Mouse (Mus musculus): ENCODE data around the gene Oat. TPM values are rescaled to one million over a fixed set of nuclear protein-coding genes. Genes with fewer than 3 reads are reported as not detected.

Gene Oat
- 125 TPM for polyA plus RNA-seq (2014; fragmentation: Illumina TruSeq; extraction: RNeasy Lipid Tissue Mini Kit (QIAGEN cat#74804); ENCODE audit: low read depth, low replicate concordance)

GRCm38 (mm10) chr7:132576116-132576650 lies at the start of gene Oat:
Gene Oat, minus strand, starts transcription at chr7:132576398.

GRCm38 (mm10) chr7:132610468-132611318 lies 34.5 kb upstream of the Oat start, which contains the start of gene Lhpp:
Gene Lhpp, plus strand, starts transcription at chr7:132610638.

DNA sequence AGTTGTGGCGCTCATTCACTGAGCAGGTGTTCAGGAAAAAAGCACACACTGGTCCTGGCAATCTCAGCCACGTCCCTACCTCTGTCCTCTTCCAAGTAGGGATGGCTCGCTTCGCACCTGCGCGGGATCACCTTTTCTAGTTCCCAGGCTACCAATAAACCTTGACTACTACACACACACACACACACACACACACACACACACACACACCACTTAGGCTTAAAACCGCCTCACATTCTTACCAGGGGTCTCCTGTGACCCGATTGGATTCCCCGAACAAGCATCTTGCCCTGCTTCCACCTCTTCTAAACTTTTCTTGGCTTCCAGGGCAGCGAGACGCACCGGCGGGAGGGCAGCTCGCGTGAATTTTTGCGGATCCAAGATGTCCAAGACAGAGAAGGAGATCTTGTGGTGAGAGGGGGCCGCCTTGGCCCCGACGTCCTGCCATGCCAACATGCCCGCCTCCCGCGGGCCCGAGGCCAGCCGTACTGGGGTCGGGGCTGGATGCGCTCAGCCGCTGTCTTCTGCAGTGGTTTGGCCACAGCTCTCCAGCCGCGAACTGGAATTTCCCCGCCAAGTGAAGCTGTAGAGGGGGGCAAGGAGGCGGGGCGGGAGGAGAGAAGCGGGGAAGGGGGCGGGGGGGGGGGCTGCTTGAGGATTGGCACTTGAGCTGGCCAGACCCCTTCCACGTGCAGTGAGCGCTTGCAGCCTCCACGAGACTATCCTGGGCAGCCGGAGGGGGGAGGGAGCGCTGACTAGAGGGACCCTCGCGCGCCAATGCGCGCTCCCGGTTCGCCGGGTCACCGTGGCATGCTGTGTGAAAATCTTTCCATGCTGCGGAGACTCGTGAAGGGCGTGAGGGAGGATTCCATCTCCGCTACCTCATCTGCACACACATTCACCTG lies 23.1 kb upstream of the Oat start, which contains the start of gene Nkx1-2:
Gene Nkx1-2 (minus strand): TSS at position 567 of the 905 bp plus-strand sequence.

Other genes starting within 250 kb of the Oat start
- gene Nkx1-2, start 23.2 kb upstream of the Oat start, polyA plus RNA-seq (2014; fragmentation: Illumina TruSeq; extraction: RNeasy Lipid Tissue Mini Kit (QIAGEN cat#74804); ENCODE audit: low read depth, low replicate concordance) = not detected
- gene Lhpp, start 34.2 kb upstream of the Oat start, polyA plus RNA-seq (2014; fragmentation: Illumina TruSeq; extraction: RNeasy Lipid Tissue Mini Kit (QIAGEN cat#74804); ENCODE audit: low read depth, low replicate concordance) = 9.3 TPM
- 32.6 TPM for gene Fam53b, start 237.5 kb upstream of the Oat start, polyA plus RNA-seq (2014; fragmentation: Illumina TruSeq; extraction: RNeasy Lipid Tissue Mini Kit (QIAGEN cat#74804); ENCODE audit: low read depth, low replicate concordance)

Measured in adrenal gland, adult 10 weeks (tissue).